In genomic region chr9:98979431-98980416, GRCm38 (mm10) we compare ENCODE assay signal across 8 mouse cellular contexts. TPM values are rescaled to one million over a fixed set of nuclear protein-coding genes. Genes with fewer than 3 reads are reported as not detected.
DNase-seq lines count a peak whose midpoint lies in the region; ATAC-seq lines count a peak whose summit lies in the region.

No protein-coding gene starts in this region.

- no peak overlapping the region for H3K27ac ChIP-seq in hindbrain, embryonic 16.5 days (ENCODE audit: low read depth, low read length)

- no peak overlapping the region for H3K9ac ChIP-seq in hindbrain, embryonic 16.5 days (ENCODE audit: low read depth, low read length)

- WGBS in hindbrain, embryonic 16.5 days, result 6% methylated on average over 29 of the region's 29 CpGs

- peak overlapping the region; percentile 54 for H3K4me2 ChIP-seq in hindbrain, embryonic 16.5 days (ENCODE audit: low read length)

- H3K27me3 ChIP-seq in hindbrain, embryonic 16.5 days (replicated peaks; ENCODE audit: control insufficient read depth, insufficient read depth, low read length), result peaks cover 21% of the 10 kb centered on the region

- ATAC-seq in hindbrain, embryonic 16.5 days, result peak; percentile 76; the same call in 1 of the 2 replicates

- no peaks in the 10 kb centered on the region for H3K9me3 ChIP-seq in hindbrain, embryonic 16.5 days (ENCODE audit: control insufficient read depth, low read length)

- peak overlapping the region; percentile 20 for H3K4me3 ChIP-seq in hindbrain, embryonic 16.5 days (ENCODE audit: low read length)

- DNase-seq in WW6 (ENCODE audit: low read depth, low spot score), result peak; percentile 78
- peak; percentile 85 to 91 for DNase-seq in cerebellum, postnatal 4 days (ENCODE audit: low spot score in 2 of 2)
- DNase-seq in gastrocnemius, adult 18-20 months (ENCODE audit: low spot score), result peak; percentile 86
- DNase-seq in left cerebral cortex, adult 11 months (ENCODE audit: low spot score), result peak; percentile 66
- peak; percentile 93 for DNase-seq in lung, postnatal 36 days
- peak; percentile 89 for DNase-seq in retina, postnatal 1 day
- DNase-seq in thymus, postnatal 4 days, result peak; percentile 97

- H3K36me3 ChIP-seq in hindbrain, embryonic 16.5 days (ENCODE audit: control insufficient read depth, insufficient read depth, low read length), result no peaks in the 10 kb centered on the region

- no peaks in the 10 kb centered on the region for H3K4me1 ChIP-seq in hindbrain, embryonic 16.5 days (ENCODE audit: control insufficient read depth, insufficient read depth, low read depth, low read length)

RNA-seq across cellular contexts. Expression of gene Faim, which starts 6.4 kb away (rescaled TPM):
- total RNA-seq in gastrocnemius, adult 18-20 months (2021), result 1 to 10 TPM; 1.3 to 2.0 TPM
- polyA plus RNA-seq in hindbrain, embryonic 16.5 days (2015; fragmentation: Nextera tagmentation; extraction: Ambion mirVana), result 107 and 115 TPM in 2 replicates

RNA-seq across cellular contexts. Expression of gene Foxl2, which starts 24.6 kb away (rescaled TPM):
- under 1 TPM in 1 of 2 experiments, not detected in 1; 0.09 TPM for total RNA-seq in gastrocnemius, adult 18-20 months (2021)
- polyA plus RNA-seq in hindbrain, embryonic 16.5 days (2015; fragmentation: Nextera tagmentation; extraction: Ambion mirVana), result 0.24 and 0.45 TPM in 2 replicates

RNA-seq across cellular contexts. Expression of gene Gm1123, which starts 55.8 kb away (rescaled TPM):
- not detected for total RNA-seq in gastrocnemius, adult 18-20 months (2021)
- 0.10 and 0.16 TPM in 2 replicates for polyA plus RNA-seq in hindbrain, embryonic 16.5 days (2015; fragmentation: Nextera tagmentation; extraction: Ambion mirVana)
